Mouse (Mus musculus) heart, adult 18-20 months (tissue): Measurements from ENCODE around the gene Rnase9. TPM values are rescaled to one million over a fixed set of nuclear protein-coding genes. Genes with fewer than 3 reads are reported as not detected.

ENCODE experiments used
- total RNA-seq, 2 experiments: library from RNA; stranded (reverse); gene quantifications; 2 replicates each; pipeline ENCODE4 v1.2.3; 2021

Rnase9 gene
- total RNA-seq, 2 experiments from 2014 or later, result not detected

Other genes with a start within 250 kb of the Rnase9 start
- not detected for gene Ccnb1ip1, start 234.1 kb downstream of the Rnase9 start, total RNA-seq
- gene Parp2, start 234.0 kb downstream of the Rnase9 start, total RNA-seq, result 10 to 100 TPM; 14.9 to 16.4 TPM
- gene Tep1, start 171.3 kb downstream of the Rnase9 start, total RNA-seq, result 10 to 100 TPM; 10.4 to 11.6 TPM
- 10 to 100 TPM; 17.0 to 21.9 TPM for gene Klhl33, start 144.4 kb downstream of the Rnase9 start, total RNA-seq
- gene Osgep, start 117.0 kb downstream of the Rnase9 start, total RNA-seq, result 10 to 100 TPM; 70.2 to 74.5 TPM
- gene Apex1, start 116.9 kb downstream of the Rnase9 start, total RNA-seq, result 10 to 100 TPM; 27.0 to 31.7 TPM
- 10 to 100 TPM; 20.5 to 25.8 TPM for gene Pip4p1, start 111.0 kb downstream of the Rnase9 start, total RNA-seq
- 10 to 100 TPM; 11.4 to 14.8 TPM for gene Pnp, start 110.8 kb downstream of the Rnase9 start, total RNA-seq
- gene Gm49342, start 97.4 kb downstream of the Rnase9 start, total RNA-seq, result 10 to 100 TPM; 15.7 to 16.5 TPM
- gene Pnp2, start 85.9 kb downstream of the Rnase9 start, total RNA-seq, result 1 to 10 TPM in 1 of 2 experiments, under 1 TPM in 1; 0.89 to 1.0 TPM
- under 1 TPM; 0.20 to 0.41 TPM for gene Rnase10, start 34.1 kb downstream of the Rnase9 start, total RNA-seq
- not detected for gene Rnase11, start 8.3 kb upstream of the Rnase9 start, total RNA-seq
- not detected for gene Rnase12, start 15.8 kb upstream of the Rnase9 start, total RNA-seq
- not detected for gene Olfr750, start 32.6 kb upstream of the Rnase9 start, total RNA-seq
- gene Rnase4, start 49.2 kb upstream of the Rnase9 start, total RNA-seq, result 10 to 100 TPM; 43.0 to 46.9 TPM
- gene Ang, start 49.3 kb upstream of the Rnase9 start, total RNA-seq, result 1 to 10 TPM; 6.1 to 6.9 TPM
- not detected for gene Eddm3b, start 72.6 kb upstream of the Rnase9 start, total RNA-seq
- gene Rnase6, start 82.0 kb upstream of the Rnase9 start, total RNA-seq, result 1 to 10 TPM in 1 of 2 experiments, under 1 TPM in 1; 0.65 to 1.2 TPM
- gene Rnase1, start 104.9 kb upstream of the Rnase9 start, total RNA-seq, result 1 to 10 TPM in 1 of 2 experiments, under 1 TPM in 1; 0.89 to 1.3 TPM
- gene Rnase2b, start 120.4 kb upstream of the Rnase9 start, total RNA-seq, result not detected
- not detected for gene Ang2, start 157.3 kb upstream of the Rnase9 start, total RNA-seq
- not detected for gene Ear14, start 161.5 kb upstream of the Rnase9 start, total RNA-seq
- 1 to 10 TPM; 1.9 to 4.1 TPM for gene Rnase2a, start 214.2 kb upstream of the Rnase9 start, total RNA-seq